Mouse (Mus musculus): ENCODE data around the gene Epha3.

Epha3 gene

DNA sequence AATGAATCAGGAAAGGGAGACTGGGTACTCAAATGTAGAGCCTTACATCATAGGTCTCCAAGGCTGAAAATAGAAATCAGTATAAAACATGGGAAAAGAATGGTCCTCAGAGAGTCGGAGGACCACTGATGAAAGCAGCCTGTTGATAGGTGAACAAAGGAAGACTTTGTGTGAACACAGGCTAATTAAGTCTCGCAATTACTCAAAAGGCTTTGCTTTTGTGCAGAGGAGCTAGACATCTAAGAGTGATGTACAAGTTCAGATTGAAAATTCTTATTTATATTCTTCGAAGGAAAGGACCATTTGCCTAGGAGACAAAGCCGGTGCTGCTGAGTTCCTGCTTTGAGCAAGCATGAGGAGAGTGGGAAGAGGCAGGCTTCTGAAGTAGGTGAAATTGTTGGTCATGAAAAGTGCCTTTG, 363.0 kb downstream of the Epha3 start:
- DNase-seq (ENCODE audit: low spot score): no peak
